Mouse (Mus musculus): ENCODE measurements around the gene Serhl.
A peak's percentile ranks its signal among the peaks of the same experiment; 100 is the strongest.

DNA sequence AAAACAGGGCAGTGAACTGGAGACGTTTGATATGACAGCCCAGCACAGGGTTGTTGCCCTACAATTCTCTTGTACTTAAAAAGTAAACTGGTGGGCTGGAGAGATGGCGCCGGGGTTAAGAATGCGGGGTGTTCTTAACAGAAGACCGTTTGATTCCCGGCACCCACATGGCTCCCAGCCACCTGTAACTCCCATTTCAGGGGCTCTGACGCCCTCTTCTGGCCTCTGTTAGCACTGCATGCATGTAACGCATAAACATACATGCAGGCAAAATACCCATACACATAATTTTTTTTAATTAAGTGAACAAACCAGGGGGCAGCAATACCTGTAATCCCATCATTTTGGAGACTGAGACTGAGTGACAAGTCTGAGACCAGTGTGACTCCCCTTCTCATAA, 31.8 kb upstream of the Serhl start:
- 0 out of 2 replicates have a peak, but pooled peaks have one; percentile 3 for TF ChIP-seq CTCF (IDR thresholded peaks at IDR 0.05; ENCODE audit: low read depth, low read length)
- no peak for TF ChIP-seq POLR2A (IDR thresholded peaks at IDR 0.05; ENCODE audit: extremely low read depth, insufficient read depth, low read length)
